Mouse (Mus musculus): ENCODE results near the gene Msl2. TPM values are rescaled to one million over a fixed set of nuclear protein-coding genes. Genes with fewer than 3 reads are reported as not detected.

Gene Msl2
- polyA plus RNA-seq (2017; shearing (Covaris generic)) = 7.2 TPM

GRCm38 (mm10) chr9:101073987-101074331 is at the start of gene Msl2:
Msl2 (plus strand) TSS chr9:101074101.

GRCm38 (mm10) chr9:101034448-101035098 is 39.3 kb upstream of the Msl2 start, which contains the start of gene Pccb:
Pccb (minus strand) TSS chr9:101034898.

Other genes with a start within 250 kb of the Msl2 start
- 10.3 TPM for gene Pccb, start 39.2 kb upstream of the Msl2 start, polyA plus RNA-seq (2017; shearing (Covaris generic))
- gene Ppp2r3a, start 177.7 kb downstream of the Msl2 start, polyA plus RNA-seq (2017; shearing (Covaris generic)) = 1.5 TPM

Measured in CD4-positive, CD25-positive, alpha-beta regulatory T cell, adult 9 weeks (primary cell).